Mouse (Mus musculus) adrenal gland, postnatal 4 days (tissue): ENCODE results near the gene Cdh23. TPM values are rescaled to one million over a fixed set of nuclear protein-coding genes. Genes with fewer than 3 reads are reported as not detected.

Experiments used
- DNase-seq, 2 experiments: peaks; one replicate each; pipeline ENCODE4 v3.0.0; 2021 to 2022; ENCODE audit warnings: low spot score in 2 of 2, mixed read lengths in 2 of 2
- total RNA-seq, 2 experiments: library from RNA; stranded (reverse); gene quantifications; 2 replicates each; pipeline ENCODE4 v1.2.3; 2021

Cdh23 gene
- total RNA-seq, 2 experiments from 2014 or later: 1.5 to 2.2 TPM

- no peak for DNase-seq
Observed at GRCm38 (mm10) chr10:60371596-60372386, 324.5 kb downstream of the Cdh23 start.

GRCm38 (mm10) chr10:60370601-60371061, 325.7 kb downstream of the Cdh23 start:
- DNase-seq: no peak

GRCm38 (mm10) chr10:60370098-60370497, 326.2 kb downstream of the Cdh23 start:
- no peak for DNase-seq

GRCm38 (mm10) chr10:60369405-60369804, 326.9 kb downstream of the Cdh23 start:
- DNase-seq: no peak

GRCm38 (mm10) chr10:60367904-60368303, 328.4 kb downstream of the Cdh23 start:
- DNase-seq: no peak

GRCm38 (mm10) chr10:60367145-60367544, 329.1 kb downstream of the Cdh23 start:
- no peak for DNase-seq

- DNase-seq: no peak
Observed at GRCm38 (mm10) chr10:60363426-60363825, 332.9 kb downstream of the Cdh23 start.

- no peak for DNase-seq
Observed at GRCm38 (mm10) chr10:60362310-60362628, 334.0 kb downstream of the Cdh23 start.

GRCm38 (mm10) chr10:60361615-60362309, 334.5 kb downstream of the Cdh23 start:
- DNase-seq: no peak

- DNase-seq: no peak
Observed at GRCm38 (mm10) chr10:60358776-60359175, 337.5 kb downstream of the Cdh23 start.

GRCm38 (mm10) chr10:60357901-60358300, 338.4 kb downstream of the Cdh23 start:
- DNase-seq: no peak

GRCm38 (mm10) chr10:60357441-60357840, 338.8 kb downstream of the Cdh23 start:
- no peak for DNase-seq

- DNase-seq: no peak
Observed at GRCm38 (mm10) chr10:60354881-60355677, 341.2 kb downstream of the Cdh23 start.

GRCm38 (mm10) chr10:60354003-60354325, 342.3 kb downstream of the Cdh23 start:
- no peak for DNase-seq

- no peak for DNase-seq
Observed at GRCm38 (mm10) chr10:60353241-60354002, 342.9 kb downstream of the Cdh23 start.

- DNase-seq: no peak
Observed at GRCm38 (mm10) chr10:60351761-60352455, 344.4 kb downstream of the Cdh23 start.

GRCm38 (mm10) chr10:60351248-60351647, 345.0 kb downstream of the Cdh23 start:
- DNase-seq: no peak

GRCm38 (mm10) chr10:60350805-60351167, 345.5 kb downstream of the Cdh23 start:
- DNase-seq: peak; percentile 82 to 84

- no peak for DNase-seq
Observed at GRCm38 (mm10) chr10:60350077-60350804, 346.0 kb downstream of the Cdh23 start.

GRCm38 (mm10) chr10:60349644-60350043, 346.6 kb downstream of the Cdh23 start:
- DNase-seq: no peak
